Mouse (Mus musculus) heart, postnatal 25 days (tissue): Measurements from ENCODE around the gene Plekha8. TPM values are rescaled to one million over a fixed set of nuclear protein-coding genes. Genes with fewer than 3 reads are reported as not detected.
A peak's percentile ranks its signal among the peaks of the same experiment; 100 is the strongest.

Experiments
- DNase-seq: peaks from one replicate; pipeline ENCODE4 v3.0.0; 2022; ENCODE audit warnings: low spot score
- intact Hi-C: fragments of 180-260 bp; cut with DNase I; formaldehyde crosslinking; loops from one replicate; pipeline ENCODE4 v1.15.1; 2025
- total RNA-seq, 2 experiments: library from RNA; stranded (reverse); gene quantifications; 2 replicates each; pipeline ENCODE4 v1.2.3; 2021

The Plekha8 gene
- total RNA-seq, 2 experiments from 2014 or later = 10.6 TPM

GRCm38 (mm10) chr6:54628381-54628780 is 33.5 kb downstream of the Plekha8 start:
- intact Hi-C loops = no loop called here
- no peak for DNase-seq

DNA sequence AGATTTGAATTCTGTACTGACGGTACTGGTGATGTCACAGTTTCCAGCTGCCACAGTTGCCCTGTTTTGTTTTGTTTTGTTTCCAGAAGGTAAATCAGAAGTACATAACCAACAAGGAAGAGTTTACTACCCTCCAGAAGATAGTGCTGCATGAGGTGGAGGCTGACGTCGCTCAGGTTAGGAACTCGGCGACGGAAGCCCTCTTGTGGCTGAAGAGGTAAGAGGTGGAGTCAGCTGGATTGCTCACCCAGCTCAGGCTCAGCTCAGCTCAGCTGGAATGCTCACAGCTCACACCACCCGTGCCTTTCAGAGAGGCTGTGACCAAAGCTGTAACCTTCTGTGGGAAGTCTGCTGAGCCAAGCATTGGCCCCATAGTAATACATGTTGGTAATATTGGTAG is 34.8 kb downstream of the Plekha8 start:
- DNase-seq = no peak
- intact Hi-C loops = loop anchor here (2.0 kb wide), 1 partner anchor 43 kb away; no protein-coding TSS in a partner anchor

GRCm38 (mm10) chr6:54631462-54631861 is 36.6 kb downstream of the Plekha8 start:
- no peak for DNase-seq
- intact Hi-C loops = loop anchor here (2.0 kb wide), 1 partner anchor 45 kb away; no protein-coding TSS in a partner anchor

DNA sequence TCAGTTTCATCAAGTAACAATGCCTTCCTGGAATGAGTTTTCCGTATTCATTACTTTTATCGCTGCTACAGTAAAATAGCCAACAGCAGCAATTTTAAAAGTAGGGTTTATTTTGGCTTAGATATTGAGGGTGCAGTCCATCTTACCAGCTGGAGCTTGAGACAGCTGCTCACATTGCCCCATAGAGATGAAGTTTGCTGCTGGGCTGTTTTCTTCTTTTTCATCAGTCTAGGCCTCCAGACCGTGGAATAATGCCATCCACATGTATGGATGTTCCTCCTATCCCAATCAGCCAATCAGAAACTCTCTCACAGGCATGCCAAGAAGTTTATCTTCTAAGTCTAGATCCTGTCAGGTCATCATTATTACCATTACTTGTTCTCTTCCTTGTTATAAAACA is 45.0 kb downstream of the Plekha8 start:
- no peak for DNase-seq
- intact Hi-C loops = no loop called here

DNA sequence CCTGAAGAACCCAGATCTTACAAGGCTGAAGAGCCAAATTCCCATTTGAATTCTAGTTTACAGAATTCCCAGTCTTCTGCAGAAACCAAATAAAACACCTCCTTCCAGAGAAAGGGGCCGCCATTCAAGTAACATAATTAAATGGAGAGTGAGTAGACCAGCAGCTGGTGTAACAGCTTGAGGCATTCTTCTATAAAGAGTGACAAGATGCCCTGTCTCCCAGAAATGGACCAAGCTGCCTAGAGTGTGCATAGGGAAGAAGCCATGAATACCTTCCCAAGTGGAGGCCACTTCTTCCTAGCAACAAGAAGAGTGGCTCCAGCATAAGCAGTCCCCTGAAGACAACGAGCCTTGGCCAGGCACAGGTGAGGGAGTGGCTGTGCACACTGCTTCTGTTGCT is 47.0 kb downstream of the Plekha8 start:
- intact Hi-C loops = no loop called here
- DNase-seq = no peak

GRCm38 (mm10) chr6:54643181-54643580 is 48.3 kb downstream of the Plekha8 start:
- intact Hi-C loops = no loop called here

GRCm38 (mm10) chr6:54655471-54656095 is 60.7 kb downstream of the Plekha8 start:
- peak; percentile 20 for DNase-seq
- intact Hi-C loops = no loop called here

More at GRCm38 (mm10) chr6:54643181-54643580, 48.3 kb downstream of the Plekha8 start:
- no peak for DNase-seq

- intact Hi-C loops = no loop called here
- no peak for DNase-seq
Measured at GRCm38 (mm10) chr6:54657861-54658260, 63.0 kb downstream of the Plekha8 start.

- DNase-seq = no peak
- intact Hi-C loops = no loop called here
Measured at GRCm38 (mm10) chr6:54669868-54670267, 75.0 kb downstream of the Plekha8 start.

- DNase-seq = no peak
Measured at GRCm38 (mm10) chr6:54672901-54673300, 78.0 kb downstream of the Plekha8 start.

GRCm38 (mm10) chr6:54679686-54680085 is 84.8 kb downstream of the Plekha8 start:
- intact Hi-C loops = loop anchor here (5.0 kb wide), 1 partner anchor 82 kb away; the partner anchor contains the start of genes Fkbp14 and Plekha8
- no peak for DNase-seq

More at GRCm38 (mm10) chr6:54672901-54673300, 78.0 kb downstream of the Plekha8 start:
- intact Hi-C loops = no loop called here

- intact Hi-C loops = loop anchor here (5.0 kb wide), 1 partner anchor 84 kb away; the partner anchor contains the start of genes Fkbp14 and Plekha8
Measured at GRCm38 (mm10) chr6:54680891-54681745, 86.2 kb downstream of the Plekha8 start, which contains the start of gene Mturn. Gene Mturn, plus strand, starts transcription at chr6:54681624.

DNA sequence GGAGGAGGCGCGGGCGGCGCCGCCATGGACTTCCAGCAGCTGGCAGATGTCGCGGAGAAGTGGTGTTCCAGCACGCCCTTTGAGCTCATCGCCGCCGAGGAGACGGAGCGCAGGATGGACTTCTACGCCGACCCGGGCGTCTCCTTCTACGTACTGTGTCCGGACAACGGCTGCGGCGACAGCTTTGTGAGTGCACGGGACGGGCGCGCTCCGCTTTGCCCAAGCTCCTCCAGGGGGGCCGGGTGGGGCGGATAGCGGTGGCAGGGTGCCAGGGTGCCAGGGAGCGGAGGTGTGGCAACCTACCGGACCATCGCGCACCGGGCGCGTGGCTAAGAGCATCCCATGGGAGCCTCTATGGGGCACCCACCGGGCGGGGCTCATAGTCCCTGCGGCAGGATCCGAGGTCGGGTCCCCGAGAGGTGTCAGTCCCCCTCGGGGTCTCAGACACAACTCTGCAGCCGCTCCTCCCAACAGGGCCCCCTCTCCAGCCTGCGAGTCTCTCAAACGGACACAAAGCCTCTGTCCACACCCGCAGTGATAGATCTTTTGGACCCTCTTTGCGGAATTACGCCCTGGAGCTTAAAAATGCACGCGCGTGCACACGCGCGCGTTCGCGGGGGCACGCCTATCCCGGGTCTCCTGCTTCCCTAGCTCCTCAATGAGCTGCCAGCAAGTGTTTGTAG is 87.0 kb downstream of the Plekha8 start:
- intact Hi-C loops = loop anchor here (5.0 kb wide), 1 partner anchor 85 kb away; the partner anchor contains the start of genes Fkbp14 and Plekha8
- no peak for DNase-seq

More at GRCm38 (mm10) chr6:54680891-54681745, 86.2 kb downstream of the Plekha8 start, which contains the start of gene Mturn:
- peak; percentile 96 for DNase-seq

DNA sequence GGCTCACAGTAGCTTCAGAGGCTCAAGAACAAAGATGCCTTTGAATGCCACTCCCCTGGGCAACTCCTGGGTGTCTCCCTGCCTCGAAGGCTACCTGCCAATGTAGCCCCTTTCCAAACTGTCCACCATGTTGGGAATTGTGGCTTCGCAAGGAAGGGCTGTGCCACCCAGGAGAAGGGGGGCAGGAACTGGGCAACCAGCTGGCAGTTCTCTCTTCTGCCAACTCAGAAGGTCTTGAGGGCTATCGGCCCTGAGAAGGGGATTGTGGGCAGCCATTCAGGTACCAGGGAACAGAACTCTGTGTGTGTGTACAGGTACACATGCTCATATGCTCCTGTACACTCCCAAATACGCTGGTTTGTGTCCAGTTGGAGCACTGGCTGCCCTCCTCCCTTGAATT is 89.2 kb downstream of the Plekha8 start:
- DNase-seq = no peak
- intact Hi-C loops = loop anchor here (5.0 kb wide), 1 partner anchor 87 kb away; the partner anchor contains the start of genes Fkbp14 and Plekha8

GRCm38 (mm10) chr6:54685103-54685502 is 90.2 kb downstream of the Plekha8 start:
- intact Hi-C loops = no loop called here
- no peak for DNase-seq

DNA sequence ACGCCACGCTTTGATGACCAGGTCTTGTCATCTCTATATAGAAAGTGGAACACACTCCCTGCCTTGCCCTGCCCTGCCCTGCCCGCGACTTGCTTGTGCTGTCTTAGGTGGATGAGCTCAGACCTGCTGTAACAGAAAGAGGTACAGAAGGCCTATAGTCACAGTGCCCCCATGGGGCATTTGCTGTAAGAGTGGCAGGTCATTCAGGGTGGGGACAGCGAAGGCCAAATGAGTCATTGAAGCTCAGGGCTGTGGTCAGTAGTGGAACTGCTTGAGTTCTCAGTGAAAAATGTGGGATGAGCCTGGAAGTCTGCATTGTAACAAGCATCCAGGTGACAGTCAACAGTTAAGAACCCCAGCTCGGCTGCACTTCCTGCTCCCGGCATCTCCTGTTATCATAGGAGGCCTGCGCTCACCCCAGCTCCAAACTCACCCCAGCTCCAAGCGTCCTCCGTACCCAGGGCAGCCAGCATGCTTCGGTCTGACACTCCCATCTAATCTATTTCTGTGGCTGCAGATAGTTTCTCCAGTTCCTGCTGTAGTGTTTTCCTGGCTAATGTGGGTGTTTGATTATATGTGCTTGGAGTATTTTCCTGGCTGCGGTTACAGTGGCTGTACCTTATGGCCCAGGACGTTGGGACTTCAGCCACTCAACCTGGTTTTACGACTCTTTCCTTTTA is 90.9 kb downstream of the Plekha8 start:
- intact Hi-C loops = no loop called here
- DNase-seq = no peak

GRCm38 (mm10) chr6:54686946-54687737 is 92.2 kb downstream of the Plekha8 start:
- no peak for DNase-seq
- intact Hi-C loops = no loop called here

- DNase-seq = no peak
- intact Hi-C loops = no loop called here
Measured at GRCm38 (mm10) chr6:54688467-54689323, 93.8 kb downstream of the Plekha8 start.
